ENCODE assay signal across 14 mouse cellular contexts in the genomic region with DNA sequence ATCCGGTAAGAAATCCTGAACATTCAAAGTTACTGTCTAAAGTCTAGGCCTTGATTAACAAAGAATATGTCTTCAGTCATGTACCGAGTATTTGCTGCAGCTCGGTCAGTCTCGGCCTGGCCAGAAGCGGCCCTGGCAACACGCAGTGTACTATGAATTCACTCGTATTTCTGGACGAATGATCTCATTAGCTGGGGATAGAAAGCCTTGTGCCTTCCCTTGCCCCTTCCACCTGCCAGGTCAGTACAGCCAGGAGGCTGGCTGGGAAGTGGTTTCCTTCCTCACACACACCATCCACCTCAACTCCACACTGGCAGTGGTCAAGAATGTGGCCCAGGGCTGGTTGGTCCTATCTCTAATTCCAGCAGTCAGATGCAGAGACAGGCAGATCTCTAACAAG. TPM values are rescaled to one million over a fixed set of nuclear protein-coding genes. Genes with fewer than 3 reads are reported as not detected.
DNase-seq lines count a peak whose midpoint lies in the region; ATAC-seq lines count a peak whose summit lies in the region.
"Had no signal": no experiment of that assay in that cellular context is flagged by ENCODE, and none has a peak within 500 bp of the region (broad histone marks: within the 10 kb centered on the region; RNA-seq: fewer than 3 reads in every experiment).

No protein-coding gene starts in this region.

- 91% methylated on average over 8 of the region's 8 CpGs for WGBS in intestine, embryonic 16.5 days
- WGBS in intestine, embryonic 15.5 days: 93% methylated on average over 8 of the region's 8 CpGs
- WGBS in midbrain, embryonic 15.5 days: 80% methylated on average over 8 of the region's 8 CpGs

- H3K36me3 ChIP-seq in intestine, embryonic 16.5 days (ENCODE audit: control insufficient read depth, insufficient read depth, low read length): no peaks in the 10 kb centered on the region
- no peaks in the 10 kb centered on the region for H3K36me3 ChIP-seq in intestine, embryonic 15.5 days
- H3K36me3 ChIP-seq in midbrain, embryonic 15.5 days (replicated peaks): no peaks in the 10 kb centered on the region
- H3K36me3 ChIP-seq: heart, embryonic 10.5 days; liver, embryonic 15.5 days had no signal

- DNase-seq in cerebellum, adult 18-20 months: peak; percentile 76 to 77
- peak; percentile 57 to 64 for DNase-seq in cerebellum, postnatal 10 days
- DNase-seq in layer of hippocampus, adult 9-11 months: no peak
- no peak for DNase-seq in right cerebral cortex, adult 2 months (ENCODE audit: low spot score in 2 of 2)
- DNase-seq: heart, postnatal 36 days; lung, postnatal 4 days had no signal

- no peak overlapping the region for H3K4me3 ChIP-seq in intestine, embryonic 16.5 days (ENCODE audit: low read length)
- H3K4me3 ChIP-seq in intestine, embryonic 15.5 days (replicated peaks): no peak overlapping the region
- H3K4me3 ChIP-seq in midbrain, embryonic 15.5 days: 0 out of 2 replicates have a peak overlapping the region, but pooled peaks have one; percentile 7
- H3K4me3 ChIP-seq: embryonic facial prominence, embryonic 12.5 days; heart, embryonic 10.5 days; liver, embryonic 15.5 days had no signal

- peaks cover 30% of the 10 kb centered on the region for H3K4me1 ChIP-seq in intestine, embryonic 16.5 days (ENCODE audit: control insufficient read depth, insufficient read depth, low read length)
- H3K4me1 ChIP-seq in intestine, embryonic 15.5 days (replicated peaks): peaks cover 27% of the 10 kb centered on the region
- peaks cover 44% of the 10 kb centered on the region for H3K4me1 ChIP-seq in midbrain, embryonic 15.5 days

- 0 out of 2 replicates have a peak overlapping the region, but pooled peaks have one; percentile 5 for H3K9ac ChIP-seq in intestine, embryonic 16.5 days (ENCODE audit: low read depth, low read length)
- H3K9ac ChIP-seq in intestine, embryonic 15.5 days: no peak overlapping the region
- H3K9ac ChIP-seq in midbrain, embryonic 15.5 days: no peak overlapping the region
- H3K9ac ChIP-seq: embryonic facial prominence, embryonic 12.5 days; liver, embryonic 15.5 days had no signal

- peaks cover 24% of the 10 kb centered on the region for H3K27me3 ChIP-seq in intestine, embryonic 16.5 days (replicated peaks; ENCODE audit: control insufficient read depth, insufficient read depth, low read length)
- peaks cover 34% of the 10 kb centered on the region for H3K27me3 ChIP-seq in intestine, embryonic 15.5 days (replicated peaks)
- peaks cover 52% of the 10 kb centered on the region for H3K27me3 ChIP-seq in midbrain, embryonic 15.5 days (replicated peaks)
- H3K27me3 ChIP-seq: Patski had no signal

- no peak overlapping the region for H3K4me2 ChIP-seq in intestine, embryonic 16.5 days (ENCODE audit: low read depth, low read length)
- no peak overlapping the region for H3K4me2 ChIP-seq in intestine, embryonic 15.5 days (replicated peaks)
- H3K4me2 ChIP-seq in midbrain, embryonic 15.5 days: peak overlapping the region; percentile 49; the same call in 1 of the 2 replicates
- H3K4me2 ChIP-seq: embryonic facial prominence, embryonic 12.5 days; liver, embryonic 15.5 days had no signal

- no peaks in the 10 kb centered on the region for H3K9me3 ChIP-seq in intestine, embryonic 16.5 days (ENCODE audit: control insufficient read depth, low read length)
- no peaks in the 10 kb centered on the region for H3K9me3 ChIP-seq in intestine, embryonic 15.5 days
- no peaks in the 10 kb centered on the region for H3K9me3 ChIP-seq in midbrain, embryonic 15.5 days
- H3K9me3 ChIP-seq: embryonic facial prominence, embryonic 12.5 days; heart, embryonic 10.5 days; liver, embryonic 15.5 days had no signal

- H3K27ac ChIP-seq in intestine, embryonic 16.5 days (ENCODE audit: low read length): no peak overlapping the region
- no peak overlapping the region for H3K27ac ChIP-seq in intestine, embryonic 15.5 days
- no peak overlapping the region for H3K27ac ChIP-seq in midbrain, embryonic 15.5 days
- H3K27ac ChIP-seq: embryonic facial prominence, embryonic 12.5 days; heart, embryonic 10.5 days; liver, embryonic 15.5 days had no signal

- no peak for ATAC-seq in intestine, embryonic 16.5 days
- no peak for ATAC-seq in intestine, embryonic 15.5 days
- no peak for ATAC-seq in midbrain, embryonic 15.5 days (replicated peaks)
- no peak for ATAC-seq in inflammation-experienced regulatory T-cells, adult 6 months
- ATAC-seq: Patski had no signal

RNA-seq across cellular contexts. Expression of a gene that starts 30.8 kb away (rescaled TPM):
- 9.7 and 11.8 TPM in 2 replicates for polyA plus RNA-seq in intestine, embryonic 16.5 days (2015; fragmentation: Nextera tagmentation; extraction: Ambion mirVana)
- 14.2 and 14.8 TPM in 2 replicates for polyA plus RNA-seq in intestine, embryonic 15.5 days (2015; fragmentation: Nextera tagmentation; extraction: Ambion mirVana)
- polyA plus RNA-seq in midbrain, embryonic 15.5 days (2015; fragmentation: Nextera tagmentation; extraction: Ambion mirVana): 48.6 and 54.0 TPM in 2 replicates
- polyA plus RNA-seq in inflammation-experienced regulatory T-cells, adult 6 months (2017; shearing (Covaris generic)): 1 to 10 TPM in 2 of 3 experiments, under 1 TPM in 1; 0.92 to 6.3 (median 3.1) TPM

RNA-seq across cellular contexts. Expression of a gene that starts 46.5 kb away (rescaled TPM):
- 2.0 and 2.6 TPM in 2 replicates for polyA plus RNA-seq in intestine, embryonic 16.5 days (2015; fragmentation: Nextera tagmentation; extraction: Ambion mirVana)
- polyA plus RNA-seq in intestine, embryonic 15.5 days (2015; fragmentation: Nextera tagmentation; extraction: Ambion mirVana): 3.1 and 3.7 TPM in 2 replicates
- 0.97 and 1.8 TPM in 2 replicates for polyA plus RNA-seq in midbrain, embryonic 15.5 days (2015; fragmentation: Nextera tagmentation; extraction: Ambion mirVana)
- polyA plus RNA-seq in inflammation-experienced regulatory T-cells, adult 6 months (2017; shearing (Covaris generic)): 10 to 100 TPM; 11.7 to 25.0 (median 21.7) TPM

RNA-seq across cellular contexts. Expression of a gene that starts 53.3 kb away (rescaled TPM):
- polyA plus RNA-seq in intestine, embryonic 16.5 days (2015; fragmentation: Nextera tagmentation; extraction: Ambion mirVana): 4.2 and 4.4 TPM in 2 replicates
- polyA plus RNA-seq in intestine, embryonic 15.5 days (2015; fragmentation: Nextera tagmentation; extraction: Ambion mirVana): 4.5 and 5.3 TPM in 2 replicates
- 12.3 and 13.4 TPM in 2 replicates for polyA plus RNA-seq in midbrain, embryonic 15.5 days (2015; fragmentation: Nextera tagmentation; extraction: Ambion mirVana)
- polyA plus RNA-seq in inflammation-experienced regulatory T-cells, adult 6 months (2017; shearing (Covaris generic)): 1 to 10 TPM; 4.7 to 5.6 (median 5.4) TPM

Comparison
In these comparisons a context has a peak if more than half of its experiments do, and no peak if none do; other contexts are left out.
1. DNase-seq: peak in cerebellum, adult 18-20 months (2 of 2) and cerebellum, postnatal 10 days (2 of 2); none in layer of hippocampus, adult 9-11 months (single experiment) and right cerebral cortex, adult 2 months (0 of 2).